Mouse (Mus musculus): ENCODE measurements around the gene Nxpe4.

DNA sequence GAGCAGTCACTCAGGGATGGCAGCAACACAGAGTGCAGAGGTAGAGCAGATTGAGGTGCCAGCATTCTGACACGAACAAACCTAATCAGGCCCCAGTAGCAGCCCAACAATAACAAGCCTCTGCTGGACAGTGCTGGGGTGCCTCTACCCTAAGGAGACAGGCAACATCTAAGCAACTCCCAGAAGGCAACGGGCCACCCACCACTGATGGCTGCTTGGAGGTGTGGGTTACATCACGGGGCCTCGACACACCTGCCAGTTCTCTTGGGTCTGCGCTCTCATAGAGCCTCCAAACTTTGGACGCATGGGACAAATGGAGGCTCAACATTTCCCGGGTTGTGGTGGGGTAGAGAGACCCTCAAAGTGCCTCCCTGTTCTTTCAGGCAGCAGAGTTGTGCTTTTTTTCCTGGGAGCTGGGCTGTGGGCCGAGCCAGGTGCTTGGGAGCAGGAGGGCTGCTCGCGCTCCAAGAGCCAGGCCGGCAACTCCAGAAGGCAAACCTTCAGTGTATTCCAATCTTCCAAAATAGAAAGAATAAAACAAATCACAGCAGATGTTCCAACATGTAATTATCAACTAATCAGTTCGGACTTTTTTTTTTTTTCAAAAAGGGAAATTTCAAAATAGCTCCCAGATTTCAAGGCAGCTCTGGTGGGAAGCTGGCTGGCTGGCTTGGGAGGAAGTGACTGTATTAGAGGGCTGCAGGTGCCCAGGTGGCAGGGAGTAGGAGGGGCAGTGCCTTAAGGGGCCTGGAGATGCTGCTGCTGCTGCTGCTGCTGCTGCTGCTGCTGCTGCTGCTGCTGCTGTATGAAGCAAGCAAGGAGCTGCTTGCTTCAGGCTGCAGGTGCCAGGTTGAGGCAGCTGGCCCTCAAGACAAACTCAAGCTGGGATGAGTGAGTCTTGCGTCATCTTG lies 54.5 kb downstream of the Nxpe4 start:
- TF ChIP-seq EP300 (IDR thresholded peaks at IDR 0.05; ENCODE audit: low read length), result no peak
- TF ChIP-seq USF1 (IDR thresholded peaks at IDR 0.05; ENCODE audit: low read depth, low read length), result no peak
- no peak for TF ChIP-seq MAZ (IDR thresholded peaks at IDR 0.05; ENCODE audit: low read depth, low read length)
- no peak for TF ChIP-seq POLR2A (IDR thresholded peaks at IDR 0.05; ENCODE audit: low read depth, low read length)

Measured in CH12.LX (cell line).